Mouse (Mus musculus): ENCODE measurements around the gene Pstpip1.

- TF ChIP-seq CTCF (IDR thresholded peaks at IDR 0.05; ENCODE audit: low read depth) (no peak), EP300 (optimal IDR thresholded peaks at IDR 0.05) (no peak)
These were observed 924 bp downstream of the Pstpip1 start for GRCm38 (mm10) chr9:56090546-56091225.
